Mouse (Mus musculus) left cerebral cortex, postnatal 14 days (tissue): ENCODE measurements at regions not wholly inside any gene's neighbourhood (a gene's known extent, or its start where the extent isn't known, plus 50 kb on each side); places are given as distances from the start of the nearest gene placed in this dataset.

Source experiments
- DNase-seq, 2 experiments: peaks; one replicate each; pipeline ENCODE4 v3.0.0; 2021 to 2022; ENCODE audit warnings: low spot score in 2 of 2, mixed read lengths in 1 of 2
- intact Hi-C: fragments of 180-260 bp; cut with DNase I; formaldehyde crosslinking; loops from one replicate; pipeline ENCODE4 v1.15.1; 2025

DNA sequence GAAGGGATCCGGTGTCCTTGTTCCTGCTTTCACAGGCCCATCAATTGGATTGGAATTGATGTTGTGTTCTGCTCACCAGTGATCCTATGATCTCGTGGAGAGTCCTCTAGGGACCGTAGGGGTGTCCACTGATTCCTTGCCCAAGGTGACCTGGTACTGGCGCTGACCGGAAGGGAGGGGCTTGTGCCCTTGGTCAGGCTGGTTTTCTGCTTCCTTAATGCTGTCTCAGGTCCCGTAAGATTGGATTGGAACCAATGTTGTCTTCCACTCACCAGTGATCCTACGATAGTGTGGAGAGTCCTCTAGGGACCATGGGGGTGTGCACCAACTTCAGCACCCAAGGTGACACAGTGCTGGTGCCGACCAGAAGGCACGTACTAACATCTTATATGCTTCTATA lies 324.9 kb upstream of the Ptchd4 start:
- DNase-seq: no peak
- intact Hi-C loops: no loop called here

GRCm38 (mm10) chr17:42008415-42008814 lies 307.3 kb upstream of the Ptchd4 start:
- intact Hi-C loops: no loop called here
- DNase-seq: no peak

DNA sequence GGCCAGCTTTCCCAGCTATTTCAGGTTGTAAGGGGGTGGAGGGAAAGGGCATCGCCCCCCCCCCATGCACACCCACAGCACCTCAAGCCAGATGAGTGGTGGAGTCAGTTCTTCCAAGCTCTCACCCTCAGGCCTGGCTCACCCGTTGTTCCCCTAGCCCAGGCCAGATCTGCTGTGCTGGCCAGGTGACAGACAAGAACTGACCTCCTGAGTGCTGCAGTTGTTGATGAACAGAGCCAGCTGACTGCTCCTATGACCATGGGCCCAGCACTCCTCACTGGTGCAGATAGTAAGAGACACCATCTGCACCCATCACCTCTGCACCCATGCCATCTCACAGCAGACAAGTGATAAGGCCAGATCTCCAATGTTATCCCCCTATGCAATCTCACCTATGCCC lies 291.5 kb upstream of the Ptchd4 start:
- DNase-seq: no peak

GRCm38 (mm10) chr17:42027253-42027652 lies 288.5 kb upstream of the Ptchd4 start:
- intact Hi-C loops: no loop called here

More for the DNA sequence above, 291.5 kb upstream of the Ptchd4 start:
- intact Hi-C loops: no loop called here

DNA sequence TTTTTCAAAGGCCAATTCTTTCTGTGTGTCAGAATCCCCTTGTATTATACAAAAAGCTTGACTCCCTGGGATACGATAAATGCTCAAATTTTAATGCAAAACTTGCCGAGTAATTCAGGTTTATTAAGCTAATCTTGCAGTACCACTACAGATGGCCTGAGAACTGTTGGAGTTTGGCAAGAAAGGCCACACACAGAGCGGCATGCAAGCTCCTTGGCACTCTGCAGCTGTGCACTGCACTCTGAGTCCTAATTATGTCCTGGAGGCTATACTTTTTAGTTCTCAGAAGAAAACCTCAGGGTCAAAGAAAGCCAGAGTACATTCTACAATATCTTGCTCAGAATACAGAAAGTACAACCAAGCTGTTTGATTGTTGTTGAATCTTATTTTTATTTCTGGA lies 286.3 kb upstream of the Ptchd4 start:
- intact Hi-C loops: no loop called here
- DNase-seq: no peak

More at GRCm38 (mm10) chr17:42027253-42027652, 288.5 kb upstream of the Ptchd4 start:
- DNase-seq: no peak

- no peak for DNase-seq
- intact Hi-C loops: no loop called here
These were observed 278.7 kb upstream of the Ptchd4 start for GRCm38 (mm10) chr17:42037089-42037488.

DNA sequence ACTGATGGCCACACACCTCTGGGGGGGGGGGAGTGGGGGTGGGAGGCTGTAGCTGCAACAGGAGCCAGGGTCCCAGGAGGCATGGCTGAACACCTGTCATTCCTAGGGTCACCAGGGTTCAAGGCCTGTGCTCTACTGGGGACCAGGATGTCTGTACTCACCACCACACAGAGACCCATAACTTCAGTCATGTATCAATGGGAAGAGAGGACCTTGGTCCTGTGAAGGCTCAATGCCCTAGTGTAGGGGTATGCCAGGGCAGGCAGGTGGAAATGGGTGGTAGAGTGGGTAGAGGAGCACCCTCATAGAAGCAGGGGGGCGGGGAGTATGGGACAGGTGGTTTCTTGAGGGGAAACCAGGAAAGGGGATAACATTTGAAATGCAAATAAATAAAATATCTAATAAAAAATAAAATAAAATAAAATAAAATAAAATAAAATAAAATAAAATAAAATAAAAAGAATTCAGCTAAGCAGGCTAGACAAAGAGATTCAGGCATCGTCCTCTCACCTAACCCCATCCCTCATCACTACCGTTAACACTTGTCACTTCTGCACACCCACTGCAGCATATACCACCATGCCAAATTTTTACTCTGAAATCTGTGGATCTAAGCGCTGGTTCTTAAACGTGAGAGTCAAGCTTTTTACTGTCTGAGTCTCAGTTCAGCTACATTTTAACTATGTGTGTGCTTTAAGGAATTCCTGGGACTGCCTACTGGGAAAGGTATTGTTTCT lies 265.8 kb upstream of the Ptchd4 start:
- no peak for DNase-seq
- intact Hi-C loops: no loop called here

DNA sequence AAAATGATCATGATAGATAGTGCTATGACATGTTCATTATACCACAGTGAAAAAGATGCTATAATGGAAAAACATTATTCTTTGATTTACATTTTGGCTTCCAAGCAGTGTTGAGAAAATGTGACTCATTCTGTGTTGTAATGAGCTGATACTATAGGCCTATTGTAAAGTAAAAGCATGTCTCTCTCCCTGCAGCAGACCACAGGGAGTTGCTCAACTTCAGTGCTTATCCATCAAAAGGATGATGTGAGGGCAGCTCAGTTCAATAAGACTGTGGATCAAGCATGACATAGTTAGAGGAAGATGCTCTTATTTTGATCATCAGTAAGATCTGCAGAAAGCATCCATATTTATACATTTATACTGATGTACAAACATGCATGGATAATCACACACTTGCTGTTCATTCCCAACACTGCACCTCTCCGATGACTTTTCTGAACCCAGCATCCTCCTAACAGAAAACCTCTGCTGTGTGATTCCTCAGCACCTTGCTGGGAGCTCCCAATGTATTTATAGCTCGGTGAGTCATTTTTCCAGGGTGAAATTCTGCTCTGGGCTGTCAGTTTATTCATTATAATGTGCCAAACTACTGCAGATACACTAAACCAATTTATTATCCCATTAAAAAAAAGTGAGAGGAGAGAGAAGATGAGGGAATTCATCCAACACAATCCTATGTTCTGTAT lies 224.8 kb upstream of the Ptchd4 start:
- no peak for DNase-seq
- intact Hi-C loops: no loop called here

- DNase-seq: no peak
- intact Hi-C loops: loop anchor here (5.0 kb wide), 1 partner anchor 489 kb away; no protein-coding TSS in a partner anchor
These were observed 202.1 kb upstream of the Ptchd4 start for GRCm38 (mm10) chr17:42113684-42114083.

GRCm38 (mm10) chr17:42120759-42121158 lies 195.0 kb upstream of the Ptchd4 start:
- DNase-seq: no peak
- intact Hi-C loops: no loop called here

DNA sequence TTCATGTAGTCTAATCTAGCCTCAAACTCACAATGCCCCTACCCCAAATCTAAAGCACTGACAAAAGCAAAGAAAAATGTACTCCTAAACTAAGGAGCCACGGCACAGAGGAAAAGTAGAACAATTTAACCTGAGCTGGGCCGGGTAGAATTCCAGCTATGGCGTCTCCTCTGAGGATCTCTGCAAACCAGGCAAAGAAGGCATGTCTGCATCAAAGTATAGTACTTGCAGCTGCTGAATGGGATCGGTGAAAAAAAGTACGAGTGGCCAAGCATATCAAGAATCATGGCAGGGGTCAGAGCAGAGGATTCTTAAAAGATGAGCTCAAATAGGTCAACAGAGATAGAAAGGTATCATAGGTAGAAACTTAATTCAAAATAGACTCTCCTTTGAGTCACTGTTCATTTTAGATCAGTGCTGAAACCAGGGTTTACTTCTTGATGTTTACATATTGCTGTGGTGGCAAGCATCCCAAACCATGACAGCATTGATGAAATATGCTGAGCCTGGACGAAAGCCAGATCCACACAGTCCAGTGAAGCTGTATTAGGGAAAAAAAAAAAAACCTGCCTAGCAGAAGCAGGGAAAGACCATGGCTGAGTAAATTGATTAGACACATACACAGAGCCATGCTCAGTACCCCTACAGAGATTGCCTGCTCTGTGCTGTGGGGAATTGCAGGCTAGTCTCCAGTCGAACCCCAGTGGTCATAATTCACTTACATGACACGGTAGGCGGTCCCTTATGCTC lies 189.1 kb upstream of the Ptchd4 start:
- intact Hi-C loops: no loop called here
- peak in 1 of 2 experiments; percentile 4 for DNase-seq

DNA sequence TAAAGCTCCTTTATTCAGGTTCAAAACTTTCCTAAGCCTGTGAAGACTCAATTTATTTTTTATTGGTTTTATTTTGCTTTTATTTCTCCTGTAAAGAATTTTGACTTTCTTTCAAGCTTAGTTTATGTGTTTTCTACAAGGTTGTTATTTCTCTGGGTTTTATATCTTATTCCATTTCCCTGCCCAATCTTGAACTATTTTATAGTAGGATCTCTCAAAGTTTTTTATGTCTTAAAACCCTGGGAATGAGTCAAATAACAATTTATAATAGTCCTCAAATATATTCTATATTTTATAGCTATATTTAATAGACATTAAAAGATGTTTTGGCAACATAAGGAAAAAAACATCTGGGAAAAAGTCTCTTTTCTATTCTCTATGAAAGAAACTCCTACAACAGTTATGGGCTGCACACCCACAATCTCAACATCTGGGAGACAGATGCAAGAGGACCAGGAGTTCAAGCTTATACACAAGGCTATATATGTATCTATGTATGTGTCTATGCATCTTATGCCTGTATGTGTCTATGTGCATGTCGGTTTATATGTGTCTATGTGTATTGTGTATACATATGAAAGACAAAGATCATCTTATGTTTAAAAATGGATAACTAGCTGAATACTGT lies 146.2 kb upstream of the Ptchd4 start:
- intact Hi-C loops: no loop called here

GRCm38 (mm10) chr17:42188531-42188930 lies 127.2 kb upstream of the Ptchd4 start:
- intact Hi-C loops: no loop called here
- DNase-seq: no peak

More for the DNA sequence above, 146.2 kb upstream of the Ptchd4 start:
- DNase-seq: no peak

DNA sequence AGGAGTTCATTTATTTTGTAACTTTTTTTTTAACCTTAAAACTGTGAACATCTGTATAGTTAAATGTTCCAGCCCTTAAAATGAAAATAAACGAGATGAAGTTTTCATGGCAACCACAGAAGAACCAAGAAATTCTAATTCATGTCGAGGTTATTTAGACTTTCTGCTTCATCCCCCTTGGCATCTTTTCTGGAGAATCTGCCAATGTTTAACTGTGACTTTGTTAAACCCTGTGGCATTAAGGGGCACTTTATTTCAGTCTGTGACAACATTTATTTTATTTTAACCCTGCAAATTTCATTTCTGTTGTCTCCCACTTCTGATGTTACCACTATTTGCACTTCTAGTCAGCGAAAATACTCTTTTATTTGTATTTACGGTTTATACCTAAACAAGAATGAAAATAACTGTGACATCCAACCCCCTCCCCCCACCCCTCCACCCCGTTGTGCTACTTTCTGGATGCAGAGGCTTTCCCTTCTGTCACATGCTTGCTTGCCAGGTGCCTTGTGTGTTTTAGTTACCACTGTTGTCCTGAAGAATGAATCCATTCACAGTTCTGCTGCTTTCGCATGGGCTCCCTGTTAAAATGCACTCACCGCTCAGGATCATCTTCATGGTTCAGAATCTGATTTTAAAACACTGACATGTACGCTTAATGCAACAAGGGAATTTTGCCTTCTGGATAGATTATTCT lies 125.4 kb upstream of the Ptchd4 start:
- no peak for DNase-seq

More for the DNA sequence above, 125.4 kb upstream of the Ptchd4 start:
- intact Hi-C loops: no loop called here
